Mouse (Mus musculus) forebrain, embryonic 10.5 days (tissue): ENCODE measurements around the gene Fnbp1l. TPM values are rescaled to one million over a fixed set of nuclear protein-coding genes. Genes with fewer than 3 reads are reported as not detected.
A peak's percentile ranks its signal among the peaks of the same experiment; 100 is the strongest.

Experiments
- DNase-seq: peaks from one replicate; pipeline ENCODE4 v3.0.0-alpha.2; 2017; ENCODE audit warnings: low spot score; ENCODE audit errors: extremely low spot score
- H3K27ac ChIP-seq: fragments of 300-500 bp; sonication (generic); 2 replicates; pipeline ENCODE4 v1.5.1; 2016; ENCODE audit warnings: mild to moderate bottlenecking
- H3K27me3 ChIP-seq: fragments of 300-500 bp; sonication (generic); 2 replicates; pipeline ENCODE4 v1.6.1; 2016; ENCODE audit warnings: mild to moderate bottlenecking; ENCODE audit not compliant: poor library complexity, severe bottlenecking
- H3K36me3 ChIP-seq: fragments of 300-500 bp; sonication (generic); replicated peaks from 2 replicates; pipeline ENCODE4 v1.6.1; 2016; ENCODE audit warnings: mild to moderate bottlenecking, moderate library complexity
- H3K4me1 ChIP-seq: fragments of 300-500 bp; sonication (generic); 2 replicates; pipeline ENCODE4 v1.6.1; 2016
- H3K4me3 ChIP-seq: fragments of 300-500 bp; sonication (generic); 2 replicates; pipeline ENCODE4 v1.5.1; 2016; ENCODE audit warnings: mild to moderate bottlenecking, moderate library complexity
- H3K9me3 ChIP-seq: fragments of 300-500 bp; sonication (generic); 2 replicates; pipeline ENCODE4 v1.6.1; 2016; ENCODE audit warnings: mild to moderate bottlenecking, moderate library complexity
- WGBS: fragments of 180-500 bp; shearing (Covaris S2); methylation state at CpG from one replicate; pipeline ENCODE4 v1.1.7; 2016; 5-methylcytosine and 5-hydroxymethylcytosine counted together
- polyA plus RNA-seq: library from polyadenylated mRNA; unstranded; fragments of >200 nt; fragmentation: Nextera tagmentation; extraction: Ambion mirVana; gene quantifications from 2 replicates; pipeline ENCODE4 v1.2.1, GENCODE M21; 2016

Gene Fnbp1l
- polyA plus RNA-seq, 1 experiment from 2014 or later, result 58.7 TPM

- H3K27ac ChIP-seq, result no peak overlapping the region
- H3K4me3 ChIP-seq, result no peak overlapping the region
- DNase-seq, result no peak
- H3K27me3 ChIP-seq, result peaks cover 12% of the 10 kb centered on the region; the same call in 1 of the 2 replicates
- no peaks in the 10 kb centered on the region for H3K9me3 ChIP-seq
- H3K36me3 ChIP-seq, result no peaks in the 10 kb centered on the region
- WGBS, result 93% methylated on average over 6 of the region's 6 CpGs
- H3K4me1 ChIP-seq, result peaks cover 9% of the 10 kb centered on the region
Measured at GRCm38 (mm10) chr3:122627846-122628245, 8.3 kb upstream of the Fnbp1l start.

- H3K27me3 ChIP-seq, result peaks cover 18% of the 10 kb centered on the region; the same call in 1 of the 2 replicates
- WGBS, result 85% methylated on average over 6 of the region's 6 CpGs
- no peaks in the 10 kb centered on the region for H3K36me3 ChIP-seq
- no peaks in the 10 kb centered on the region for H3K9me3 ChIP-seq
- H3K4me1 ChIP-seq, result peaks cover 11% of the 10 kb centered on the region
- no peak for DNase-seq
- H3K4me3 ChIP-seq, result no peak overlapping the region
- H3K27ac ChIP-seq, result no peak overlapping the region
Measured at GRCm38 (mm10) chr3:122624591-122624990, 5.1 kb upstream of the Fnbp1l start.

GRCm38 (mm10) chr3:122620285-122620931 is 893 bp upstream of the Fnbp1l start:
- WGBS, result under 1% methylated on average over 21 of the region's 21 CpGs
- Histone ChIP-seq H3K9me3 (no peaks in the 10 kb centered on the region), H3K36me3 (no peaks in the 10 kb centered on the region), H3K27ac (peak overlapping the region; percentile 100), H3K4me1 (peaks cover 35% of the 10 kb centered on the region), H3K4me3 (peak overlapping the region; percentile 95), H3K27me3 (peaks cover 18% of the 10 kb centered on the region; the same call in 1 of the 2 replicates)
- DNase-seq, result peak; percentile 43

GRCm38 (mm10) chr3:122619931-122620284 is 393 bp upstream of the Fnbp1l start:
- Histone ChIP-seq H3K4me3 (peak overlapping the region; percentile 95), H3K9me3 (no peaks in the 10 kb centered on the region), H3K27me3 (peaks cover 18% of the 10 kb centered on the region; the same call in 1 of the 2 replicates), H3K27ac (peak overlapping the region; percentile 100), H3K36me3 (no peaks in the 10 kb centered on the region), H3K4me1 (peaks cover 35% of the 10 kb centered on the region)
- DNase-seq, result no peak
- WGBS, result under 1% methylated on average over 20 of the region's 20 CpGs

- peaks cover 18% of the 10 kb centered on the region; the same call in 1 of the 2 replicates for H3K27me3 ChIP-seq
- peaks cover 35% of the 10 kb centered on the region for H3K4me1 ChIP-seq
- peak overlapping the region; percentile 95 for H3K4me3 ChIP-seq
- peak overlapping the region; percentile 100 for H3K27ac ChIP-seq
- peak; percentile 53 for DNase-seq
- under 1% methylated on average over 30 of the region's 30 CpGs for WGBS
- no peaks in the 10 kb centered on the region for H3K36me3 ChIP-seq
- no peaks in the 10 kb centered on the region for H3K9me3 ChIP-seq
Measured at GRCm38 (mm10) chr3:122618402-122618801, 1.1 kb downstream of the Fnbp1l start.

- H3K27me3 ChIP-seq, result peaks cover 17% of the 10 kb centered on the region; the same call in 1 of the 2 replicates
- DNase-seq, result no peak
- peak overlapping the region; percentile 100 for H3K27ac ChIP-seq
- WGBS, result 58% methylated on average over 9 of the region's 9 CpGs
- no peaks in the 10 kb centered on the region for H3K36me3 ChIP-seq
- H3K4me3 ChIP-seq, result peak overlapping the region; percentile 95
- peaks cover 35% of the 10 kb centered on the region for H3K4me1 ChIP-seq
- no peaks in the 10 kb centered on the region for H3K9me3 ChIP-seq
Measured at GRCm38 (mm10) chr3:122617613-122618340, 1.7 kb downstream of the Fnbp1l start.

GRCm38 (mm10) chr3:122612537-122612936 is 7.0 kb downstream of the Fnbp1l start:
- DNase-seq, result no peak
- no peaks in the 10 kb centered on the region for H3K9me3 ChIP-seq

GRCm38 (mm10) chr3:122611761-122612160 is 7.8 kb downstream of the Fnbp1l start:
- Histone ChIP-seq H3K4me3 (no peak overlapping the region), H3K27ac (no peak overlapping the region), H3K4me1 (peaks cover 12% of the 10 kb centered on the region), H3K9me3 (no peaks in the 10 kb centered on the region), H3K27me3 (no peaks in the 10 kb centered on the region), H3K36me3 (peaks cover 17% of the 10 kb centered on the region)
- WGBS, result 86% methylated on average over 5 of the region's 5 CpGs
- DNase-seq, result no peak

More at GRCm38 (mm10) chr3:122612537-122612936, 7.0 kb downstream of the Fnbp1l start:
- Histone ChIP-seq H3K36me3 (peaks cover 12% of the 10 kb centered on the region), H3K4me1 (peaks cover 20% of the 10 kb centered on the region), H3K4me3 (no peak overlapping the region), H3K27ac (no peak overlapping the region), H3K27me3 (no peaks in the 10 kb centered on the region)
- WGBS, result 89% methylated on average over 6 of the region's 6 CpGs

- Histone ChIP-seq H3K36me3 (peaks cover 25% of the 10 kb centered on the region), H3K4me3 (no peak overlapping the region), H3K9me3 (no peaks in the 10 kb centered on the region), H3K27ac (no peak overlapping the region), H3K4me1 (peaks cover 12% of the 10 kb centered on the region), H3K27me3 (no peaks in the 10 kb centered on the region)
- 93% methylated on average over 10 of the region's 10 CpGs for WGBS
- DNase-seq, result no peak
Measured at GRCm38 (mm10) chr3:122606105-122606801, 13.3 kb downstream of the Fnbp1l start.

- H3K4me3 ChIP-seq, result no peak overlapping the region
- H3K36me3 ChIP-seq, result peaks cover 19% of the 10 kb centered on the region
- 88% methylated on average over 4 of the region's 4 CpGs for WGBS
Measured at GRCm38 (mm10) chr3:122603229-122603628, 16.3 kb downstream of the Fnbp1l start.

GRCm38 (mm10) chr3:122602370-122602769 is 17.1 kb downstream of the Fnbp1l start:
- Histone ChIP-seq H3K27ac (no peak overlapping the region), H3K4me3 (no peak overlapping the region), H3K9me3 (no peaks in the 10 kb centered on the region), H3K36me3 (peaks cover 19% of the 10 kb centered on the region), H3K27me3 (no peaks in the 10 kb centered on the region), H3K4me1 (peaks cover 15% of the 10 kb centered on the region)
- WGBS, result 85% methylated on average over 1 of the region's 1 CpGs
- DNase-seq, result no peak

More at GRCm38 (mm10) chr3:122603229-122603628, 16.3 kb downstream of the Fnbp1l start:
- Histone ChIP-seq H3K27ac (no peak overlapping the region), H3K4me1 (peaks cover 15% of the 10 kb centered on the region), H3K27me3 (no peaks in the 10 kb centered on the region), H3K9me3 (no peaks in the 10 kb centered on the region)
- no peak for DNase-seq

GRCm38 (mm10) chr3:122599291-122599690 is 20.2 kb downstream of the Fnbp1l start:
- WGBS, result 93% methylated on average over 4 of the region's 4 CpGs
- Histone ChIP-seq H3K9me3 (no peaks in the 10 kb centered on the region), H3K36me3 (peaks cover 11% of the 10 kb centered on the region), H3K4me1 (peaks cover 11% of the 10 kb centered on the region; the same call in 1 of the 2 replicates), H3K27ac (no peak overlapping the region), H3K4me3 (no peak overlapping the region), H3K27me3 (no peaks in the 10 kb centered on the region)
- no peak for DNase-seq
